Mouse (Mus musculus) CH12.LX (cell line): ENCODE data around the gene Nedd8. TPM values are rescaled to one million over a fixed set of nuclear protein-coding genes. Genes with fewer than 3 reads are reported as not detected.

ENCODE experiments used
- DNase-seq: peaks from one replicate; pipeline ENCODE4 v3.0.0-alpha.2; 2013; ENCODE audit errors: extremely low read depth
- H3K27ac ChIP-seq: 2 replicates; pipeline ENCODE4 v1.5.1; 2012; ENCODE audit warnings: low read depth, mild to moderate bottlenecking, control low read depth, moderate library complexity; ENCODE audit not compliant: insufficient read depth
- H3K27me3 ChIP-seq: replicated peaks from 2 replicates; pipeline ENCODE3; 2012; ENCODE audit warnings: inconsistent platforms
- H3K36me3 ChIP-seq, 2 experiments: replicated peaks in 1 of 2; 2 replicates each; pipeline versions ENCODE3 to v1.6.1; 2012; ENCODE audit warnings: inconsistent platforms in 1 of 2, low read length in 1 of 2, mild to moderate bottlenecking in 1 of 2, mixed read lengths in 1 of 2, moderate library complexity in 1 of 2; ENCODE audit not compliant: control insufficient read depth in 1 of 2, insufficient read depth in 1 of 2
- H3K4me1 ChIP-seq, 2 experiments: 2 replicates each; pipeline ENCODE4 v1.6.1; 2012; ENCODE audit warnings: inconsistent platforms in 1 of 2, moderate library complexity in 1 of 2; ENCODE audit not compliant: insufficient read depth in 2 of 2, control insufficient read depth in 1 of 2
- H3K4me2 ChIP-seq: 2 replicates; pipeline ENCODE4 v1.6.1; 2012; ENCODE audit warnings: low read depth, mild to moderate bottlenecking, control low read depth; ENCODE audit not compliant: poor library complexity, insufficient read depth, severe bottlenecking
- H3K4me3 ChIP-seq, 3 experiments: fragments of 150-350 bp in 1 of 3; sonication (generic) in 1 of 3; replicated peaks in 1 of 3; 2 replicates each; pipeline versions ENCODE3 to v1.5.1; 2011 to 2012; ENCODE audit warnings: low read depth in 2 of 3, low read length in 2 of 3, mild to moderate bottlenecking in 2 of 3, moderate library complexity in 2 of 3, control low read depth in 1 of 3, improper control_type of control experiment in 1 of 3, inconsistent platforms in 1 of 3, mixed read lengths in 1 of 3; ENCODE audit not compliant: poor library complexity in 1 of 3
- H3K79me2 ChIP-seq: replicated peaks from 2 replicates; pipeline ENCODE4 v1.6.1; 2012; ENCODE audit warnings: mild to moderate bottlenecking, moderate library complexity; ENCODE audit not compliant: control insufficient read depth, poor library complexity, insufficient read depth, severe bottlenecking; ENCODE audit errors: extremely low read depth
- H3K9ac ChIP-seq: 2 replicates; pipeline ENCODE4 v1.6.1; 2012; ENCODE audit warnings: low read depth, mild to moderate bottlenecking, control low read depth, moderate library complexity; ENCODE audit not compliant: insufficient read depth
- H3K9me3 ChIP-seq: replicated peaks from 2 replicates; pipeline ENCODE3; 2012; ENCODE audit warnings: low read length, inconsistent platforms, mixed read lengths
- BHLHE40 ChIP-seq: IDR thresholded peaks from 2 replicates; pipeline ENCODE4 v1.6.1; 2011; ENCODE audit warnings: mild to moderate bottlenecking, low read depth, low read length, improper control_type of control experiment
- CHD2 ChIP-seq: IDR thresholded peaks from 2 replicates; pipeline ENCODE4 v1.6.1; 2011; ENCODE audit warnings: low read length, improper control_type of control experiment
- CTCF ChIP-seq, 2 experiments: IDR thresholded peaks in 1 of 2; conservative IDR thresholded peaks in 1 of 2; 2 replicates each; pipeline ENCODE4 v1.5.1; 2011 to 2012; ENCODE audit warnings: low read depth in 2 of 2, low read length in 2 of 2, improper control_type of control experiment in 1 of 2, inconsistent platforms in 1 of 2, mild to moderate bottlenecking in 1 of 2, moderate library complexity in 1 of 2
- EP300 ChIP-seq: IDR thresholded peaks from 2 replicates; pipeline ENCODE4 v1.6.1; 2011; ENCODE audit warnings: low read length, improper control_type of control experiment
- HCFC1 ChIP-seq: IDR thresholded peaks from 2 replicates; pipeline ENCODE4 v1.6.1; 2012; ENCODE audit warnings: low read depth, mild to moderate bottlenecking, inconsistent platforms, low read length, improper control_type of control experiment
- MAFK ChIP-seq: IDR thresholded peaks from 2 replicates; pipeline ENCODE4 v1.6.1; 2011; ENCODE audit warnings: low read length, improper control_type of control experiment; ENCODE audit not compliant: insufficient replicate concordance
- MEF2A ChIP-seq: IDR thresholded peaks from 2 replicates; pipeline ENCODE4 v1.6.1; 2014; ENCODE audit warnings: low read depth, mild to moderate bottlenecking, inconsistent platforms, low read length, improper control_type of control experiment, borderline replicate concordance
- MYC ChIP-seq: IDR thresholded peaks from 2 replicates; pipeline ENCODE4 v1.6.1; 2011; ENCODE audit warnings: low read depth, mild to moderate bottlenecking, improper control_type of control experiment, low read length
- NELFE ChIP-seq: IDR thresholded peaks from 2 replicates; pipeline ENCODE4 v1.6.1; 2011; ENCODE audit warnings: low read depth, low read length, improper control_type of control experiment
- PAX5 ChIP-seq: IDR thresholded peaks from 2 replicates; pipeline ENCODE4 v1.6.1; 2012; ENCODE audit warnings: low read length, inconsistent platforms, mixed read lengths
- TBP ChIP-seq: conservative IDR thresholded peaks from 2 replicates; pipeline ENCODE4 v1.6.1; 2011; ENCODE audit warnings: low read depth, low read length, improper control_type of control experiment
- TCF12 ChIP-seq: IDR thresholded peaks from 2 replicates; pipeline ENCODE4 v1.6.1; 2014; ENCODE audit warnings: low read depth, mild to moderate bottlenecking, inconsistent platforms, low read length, improper control_type of control experiment
- dilution Hi-C: fragments of 300-500 bp; cut with MboI; formaldehyde crosslinking; loops from 2 replicates; pipeline ENCODE4 v1.14.3; 2020; ENCODE audit warnings: low sequenced_read_pairs; ENCODE audit not compliant: extremely low pct_unique_long_range_greater_than_20kb, extremely low pct_ligation_motif_present
- in situ Hi-C: fragments of 300-500 bp; cut with MboI; formaldehyde crosslinking; loops from 3 replicates; pipeline ENCODE4 v1.14.3; 2019; ENCODE audit warnings: low sequenced_read_pairs, low pct_ligation_motif_present, low pct_unique_long_range_greater_than_20kb, mixed read lengths
- polyA plus RNA-seq: library from polyadenylated mRNA; unstranded; fragments of >175 nt; gene quantifications from 2 replicates; pipeline ENCODE4 v1.2.1, GENCODE M21; 2012; ENCODE audit warnings: low read depth; ENCODE audit not compliant: insufficient read length
- total RNA-seq, 2 experiments: library from RNA; depleted of rRNA; stranded (reverse); fragments of 300-350 nt in 1 of 2; fragments of >200 nt in 1 of 2; gene quantifications; 2 replicates each; pipeline ENCODE4 v1.2.3; 2012 to 2014

Nedd8 gene
- total and polyA plus RNA-seq, 3 experiments: 276 to 513 (median 378) TPM

GRCm38 (mm10) chr14:55618486-55619195 is 53.3 kb downstream of the Nedd8 start:
- TF ChIP-seq MYC: no peak
- dilution Hi-C loops: no loop called here

DNA sequence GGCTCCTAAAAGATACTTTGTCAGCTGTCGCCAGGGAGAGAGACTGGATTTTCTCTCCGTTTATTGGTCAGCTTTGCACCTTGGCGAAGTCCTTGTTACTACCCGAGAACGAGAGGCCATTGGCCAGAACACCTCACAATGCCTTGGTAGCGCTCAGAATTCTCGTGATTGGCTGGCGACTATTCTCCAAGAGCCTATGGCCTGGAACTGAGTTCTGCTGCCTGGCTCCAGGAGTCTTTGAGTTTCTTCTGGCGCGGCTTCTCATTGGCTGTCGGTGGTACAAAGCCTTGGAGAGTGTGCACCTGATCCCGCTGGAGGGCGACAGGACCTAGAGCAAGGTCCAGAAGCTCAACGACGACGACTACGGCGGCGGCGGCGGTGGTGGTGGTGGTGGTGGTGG is 54.1 kb downstream of the Nedd8 start, which contains the start of gene Rec8:
Rec8 (plus strand) TSS at position 216 of the 400 bp plus-strand sequence.
- dilution Hi-C loops: no loop called here
- no peaks in the 10 kb centered on the region for H3K4me1 ChIP-seq
- H3K4me3 ChIP-seq: no peak within 1 kb of the TSS

More at GRCm38 (mm10) chr14:55618486-55619195, 53.3 kb downstream of the Nedd8 start:
- H3K79me2 ChIP-seq: no peaks in the 10 kb centered on the region
- H3K36me3 ChIP-seq: peaks cover 0 to 17% of the 10 kb centered on the region in 2 experiments
- no peaks in the 10 kb centered on the region for H3K9me3 ChIP-seq
- H3K27me3 ChIP-seq: no peaks in the 10 kb centered on the region
- in situ Hi-C loops: no loop called here
- no peak overlapping the region for H3K27ac ChIP-seq
- H3K9ac ChIP-seq: no peak overlapping the region
- H3K4me3 ChIP-seq: no peak overlapping the region
- no peaks in the 10 kb centered on the region for H3K4me1 ChIP-seq
- DNase-seq: no peak
- no peak overlapping the region for H3K4me2 ChIP-seq

DNA sequence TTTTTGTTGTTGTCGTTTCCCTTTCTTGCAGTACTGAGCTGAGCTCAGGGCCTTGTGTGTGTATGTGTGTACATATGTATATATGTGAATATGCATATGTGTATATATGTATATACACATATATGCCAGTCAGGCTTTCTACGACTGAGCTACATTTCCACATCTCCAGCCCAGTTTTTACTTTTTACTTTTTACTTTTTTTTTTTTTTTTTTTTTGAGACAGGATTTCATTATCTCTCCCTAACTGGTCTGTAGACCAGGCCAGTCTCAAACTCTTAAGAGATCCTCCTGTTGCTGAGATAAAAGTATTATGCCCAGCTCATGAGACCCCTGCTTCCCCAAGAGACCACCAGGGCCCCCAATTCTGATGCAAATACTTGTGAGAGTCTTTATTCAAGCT is 55.1 kb downstream of the Nedd8 start:
- no peak overlapping the region for H3K9ac ChIP-seq
- TF ChIP-seq MEF2A (no peak), NELFE (no peak), MAFK (no peak), HCFC1 (no peak), TCF12 (no peak), TBP (no peak), CHD2 (no peak), EP300 (no peak)
- TF ChIP-seq, all 38 proteins: peak for 0
- dilution Hi-C loops: no loop called here
- H3K4me3 ChIP-seq: no peak overlapping the region
- no peak for DNase-seq
- in situ Hi-C loops: no loop called here
- H3K4me1 ChIP-seq: no peaks in the 10 kb centered on the region
- H3K27me3 ChIP-seq: no peaks in the 10 kb centered on the region
- no peak overlapping the region for H3K27ac ChIP-seq
- H3K36me3 ChIP-seq: no peaks in the 10 kb centered on the region
- no peaks in the 10 kb centered on the region for H3K9me3 ChIP-seq
- H3K4me2 ChIP-seq: no peak overlapping the region
- no peaks in the 10 kb centered on the region for H3K79me2 ChIP-seq

More for the DNA sequence above, 54.1 kb downstream of the Nedd8 start, which contains the start of gene Rec8:
- H3K36me3 ChIP-seq: peaks cover 0 to 9% of the 10 kb centered on the region in 2 experiments
- H3K9ac ChIP-seq: no peak within 1 kb of the TSS
- no peak within 1 kb of the TSS for H3K27ac ChIP-seq
- H3K9me3 ChIP-seq: no peaks in the 10 kb centered on the region
- no peak for DNase-seq
- no peaks in the 10 kb centered on the region for H3K27me3 ChIP-seq
- H3K79me2 ChIP-seq: no peaks in the 10 kb centered on the region
- TF ChIP-seq BHLHE40 (no peak), CTCF (conservative IDR thresholded peaks at IDR 0.05 in 1 of 2, IDR thresholded peaks at IDR 0.05 in 1 of 2; ENCODE audit: low read depth in 2 of 2, low read length in 2 of 2) (no peak), PAX5 (no peak)
- in situ Hi-C loops: no loop called here
- H3K4me2 ChIP-seq: no peak within 1 kb of the TSS
